Mouse (Mus musculus) small intestine, adult 2 months (tissue): ENCODE measurements around the gene Ina.

Source experiments
- CTCF ChIP-seq: fragments of 200-500 bp; IDR thresholded peaks from 2 replicates; pipeline ENCODE4 v1.5.1; 2012; ENCODE audit warnings: low read depth, mild to moderate bottlenecking, control low read depth, inconsistent platforms, low read length, moderate library complexity, mixed read lengths; ENCODE audit not compliant: insufficient replicate concordance, insufficient read length; ENCODE audit errors: extremely low read depth
- POLR2A ChIP-seq: fragments of 200-500 bp; IDR thresholded peaks from 2 replicates; pipeline ENCODE4 v1.6.1; 2012; ENCODE audit warnings: low read depth, mild to moderate bottlenecking, control low read depth, inconsistent platforms, low read length, moderate library complexity

DNA sequence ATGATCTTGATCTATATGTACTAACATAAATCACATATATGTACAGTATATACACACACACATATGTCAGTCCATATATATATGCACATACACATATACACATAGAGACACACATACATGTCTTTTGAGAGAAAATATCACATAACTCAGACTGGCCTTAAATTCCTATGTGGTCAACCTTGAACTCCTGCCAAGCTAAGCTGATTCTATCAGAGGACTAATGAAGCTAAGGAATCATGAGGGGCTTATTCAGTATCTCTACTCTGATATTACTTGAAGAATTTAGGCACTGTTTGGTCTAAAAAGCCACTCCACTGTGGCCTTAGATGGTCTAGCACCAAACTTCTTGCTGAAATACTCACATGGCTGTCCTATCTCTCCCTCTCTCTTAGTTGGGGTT lies 49.0 kb upstream of the Ina start:
- no peak for TF ChIP-seq CTCF
- TF ChIP-seq POLR2A: no peak
